Mouse (Mus musculus): ENCODE results near the gene Kcnh7. TPM values are rescaled to one million over a fixed set of nuclear protein-coding genes. Genes with fewer than 3 reads are reported as not detected.
"Not testable (repeated sequence)": the region's sequence is repeated elsewhere in the genome, so short reads cannot be mapped to it uniquely, and the experiment has no call there.

Kcnh7 gene
- polyA plus RNA-seq, 1 experiment, result not detected

GRCm38 (mm10) chr2:62714362-62714761 lies 469.7 kb downstream of the Kcnh7 start:
- not testable (repeated sequence) for H3K4me1 ChIP-seq (ENCODE audit: control insufficient read depth, insufficient read depth, insufficient read length, low read length); H3K27ac ChIP-seq (replicated peaks; ENCODE audit: low read depth, low read length); H3K4me3 ChIP-seq (ENCODE audit: insufficient read depth, low read depth, low read length)

DNA sequence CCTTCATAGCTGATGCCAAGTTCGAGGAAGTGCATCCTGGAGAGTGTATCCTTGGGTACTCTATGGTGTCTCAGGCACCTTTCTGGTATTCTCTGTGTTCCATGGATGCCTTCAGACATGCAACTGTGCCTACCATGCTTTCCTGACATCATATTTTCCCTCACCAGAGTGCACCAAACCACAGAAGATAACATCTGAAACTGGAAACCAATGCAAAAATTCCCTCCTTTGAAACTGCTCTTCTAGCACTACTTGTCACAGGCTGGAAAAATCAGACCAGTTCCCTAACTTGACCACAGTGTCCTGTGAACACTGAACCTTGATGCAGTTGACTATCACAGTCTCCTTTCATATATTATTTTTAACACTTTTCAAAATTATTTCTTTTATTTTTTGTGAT lies 474.5 kb downstream of the Kcnh7 start:
- H3K4me3 ChIP-seq (ENCODE audit: insufficient read depth, low read depth, low read length), result no peak overlapping the region
- no peak overlapping the region for H3K27ac ChIP-seq (replicated peaks; ENCODE audit: low read depth, low read length)
- H3K4me1 ChIP-seq (ENCODE audit: control insufficient read depth, insufficient read depth, insufficient read length, low read length), result no peaks in the 10 kb centered on the region

GRCm38 (mm10) chr2:62706313-62706712 lies 477.8 kb downstream of the Kcnh7 start:
- Histone ChIP-seq H3K27ac (replicated peaks; ENCODE audit: low read depth, low read length) (no peak overlapping the region), H3K4me1 (ENCODE audit: control insufficient read depth, insufficient read depth, insufficient read length, low read length) (no peaks in the 10 kb centered on the region), H3K4me3 (ENCODE audit: insufficient read depth, low read depth, low read length) (no peak overlapping the region)

- Histone ChIP-seq H3K4me3 (ENCODE audit: insufficient read depth, low read depth, low read length) (no peak overlapping the region), H3K4me1 (ENCODE audit: control insufficient read depth, insufficient read depth, insufficient read length, low read length) (no peaks in the 10 kb centered on the region), H3K27ac (replicated peaks; ENCODE audit: low read depth, low read length) (no peak overlapping the region)
Observed at GRCm38 (mm10) chr2:62685934-62686333, 498.2 kb downstream of the Kcnh7 start.

- no peak overlapping the region for H3K27ac ChIP-seq (replicated peaks; ENCODE audit: low read depth, low read length)
- H3K4me1 ChIP-seq (ENCODE audit: control insufficient read depth, insufficient read depth, insufficient read length, low read length), result no peaks in the 10 kb centered on the region
- no peak overlapping the region for H3K4me3 ChIP-seq (ENCODE audit: insufficient read depth, low read depth, low read length)
Observed at GRCm38 (mm10) chr2:62684989-62685595, 499.0 kb downstream of the Kcnh7 start.

- no peak overlapping the region for H3K27ac ChIP-seq (replicated peaks; ENCODE audit: low read depth, low read length)
- H3K4me3 ChIP-seq (ENCODE audit: insufficient read depth, low read depth, low read length), result no peak overlapping the region
- H3K4me1 ChIP-seq (ENCODE audit: control insufficient read depth, insufficient read depth, insufficient read length, low read length), result no peaks in the 10 kb centered on the region
Observed at GRCm38 (mm10) chr2:62681667-62682066, 502.4 kb downstream of the Kcnh7 start.

DNA sequence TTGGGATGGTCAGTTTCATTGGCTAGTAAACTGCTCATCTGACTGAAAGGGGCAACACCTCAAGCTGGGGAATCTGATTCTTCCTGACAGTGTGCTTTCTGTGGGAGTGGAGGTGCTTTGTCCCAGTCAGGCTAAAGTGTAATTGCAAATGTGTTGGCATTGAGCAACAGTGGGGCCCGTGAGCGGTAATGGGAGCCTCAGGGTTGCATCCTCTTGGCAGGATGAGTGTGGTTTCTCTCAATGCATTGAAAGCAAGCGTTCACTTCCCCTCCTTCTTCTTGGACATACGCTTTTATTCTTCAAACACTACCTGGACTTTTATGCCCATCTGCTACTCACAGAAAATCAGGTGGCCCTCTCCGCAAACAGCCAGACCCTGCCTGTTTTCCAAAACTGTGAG lies 511.3 kb downstream of the Kcnh7 start:
- Histone ChIP-seq H3K27ac (replicated peaks; ENCODE audit: low read depth, low read length) (no peak overlapping the region), H3K4me3 (ENCODE audit: insufficient read depth, low read depth, low read length) (no peak overlapping the region), H3K4me1 (ENCODE audit: control insufficient read depth, insufficient read depth, insufficient read length, low read length) (no peaks in the 10 kb centered on the region)

DNA sequence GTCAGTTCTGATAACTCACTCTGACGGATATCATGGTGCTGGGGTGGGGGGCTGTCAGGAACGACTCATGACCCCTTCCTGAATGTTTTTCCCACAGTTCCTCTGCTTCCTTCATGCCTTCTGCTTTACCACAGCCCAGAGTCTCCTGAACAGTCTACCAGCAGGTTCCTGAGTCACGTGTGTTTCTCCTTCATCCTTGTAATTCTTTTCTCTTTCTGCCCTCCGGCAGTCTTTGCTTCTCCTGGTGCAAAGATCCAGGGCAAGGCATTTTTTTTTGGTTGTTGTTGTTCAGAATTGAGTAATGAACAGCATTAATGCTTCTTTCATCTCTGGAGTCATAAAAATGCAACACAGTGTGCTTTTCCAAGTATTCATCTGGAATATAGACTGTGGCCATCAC lies 513.3 kb downstream of the Kcnh7 start:
- Histone ChIP-seq H3K27ac (replicated peaks; ENCODE audit: low read depth, low read length) (no peak overlapping the region), H3K4me1 (ENCODE audit: control insufficient read depth, insufficient read depth, insufficient read length, low read length) (no peaks in the 10 kb centered on the region)

DNA sequence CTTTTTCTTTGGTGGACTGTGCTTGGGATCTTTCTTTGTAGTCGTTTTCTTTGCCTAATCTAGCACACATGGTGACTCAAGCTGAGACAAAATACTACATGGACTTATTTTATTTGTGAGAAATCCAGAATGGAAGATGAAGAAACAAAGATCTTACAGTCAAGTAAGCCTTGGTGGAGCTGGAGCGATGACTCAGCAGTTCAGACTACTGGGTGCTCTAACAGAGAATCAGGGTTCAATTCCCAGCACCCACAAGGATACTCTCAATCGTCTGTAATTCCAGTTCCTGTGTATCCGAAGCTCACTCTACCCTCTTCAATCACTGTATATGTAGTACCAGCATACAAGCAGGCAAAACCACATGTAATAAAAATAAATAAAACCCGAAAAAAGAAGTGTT lies 513.8 kb downstream of the Kcnh7 start:
- no peak overlapping the region for H3K4me3 ChIP-seq (ENCODE audit: insufficient read depth, low read depth, low read length)
- H3K4me1 ChIP-seq (ENCODE audit: control insufficient read depth, insufficient read depth, insufficient read length, low read length), result no peaks in the 10 kb centered on the region
- H3K27ac ChIP-seq (replicated peaks; ENCODE audit: low read depth, low read length), result no peak overlapping the region

More for the DNA sequence above, 513.3 kb downstream of the Kcnh7 start:
- H3K4me3 ChIP-seq (ENCODE audit: insufficient read depth, low read depth, low read length), result no peak overlapping the region

- Histone ChIP-seq H3K27ac (replicated peaks; ENCODE audit: low read depth, low read length) (no peak overlapping the region), H3K4me3 (ENCODE audit: insufficient read depth, low read depth, low read length) (no peak overlapping the region), H3K4me1 (ENCODE audit: control insufficient read depth, insufficient read depth, insufficient read length, low read length) (no peaks in the 10 kb centered on the region)
Observed at GRCm38 (mm10) chr2:62669848-62670247, 514.2 kb downstream of the Kcnh7 start.

DNA sequence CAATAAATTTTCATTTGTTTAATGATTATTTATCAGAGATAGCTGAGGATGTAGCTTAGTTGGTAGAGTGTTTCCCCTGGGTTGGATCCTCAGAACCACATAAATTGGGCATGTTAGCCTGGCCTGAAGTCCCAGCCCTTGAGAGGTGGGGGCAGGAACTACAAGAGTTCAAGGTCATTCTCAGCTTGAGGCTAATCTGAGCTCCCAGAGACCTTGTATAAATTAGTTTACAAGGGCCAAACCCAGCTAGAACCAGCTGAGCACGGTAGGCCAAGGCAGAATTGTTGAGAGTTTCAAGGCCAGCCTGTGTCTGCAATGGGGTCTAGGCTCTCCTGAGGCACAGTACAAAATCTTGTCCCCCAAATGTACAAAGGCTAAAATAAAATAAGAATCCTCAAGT lies 518.6 kb downstream of the Kcnh7 start:
- H3K27ac ChIP-seq (replicated peaks; ENCODE audit: low read depth, low read length), result no peak overlapping the region

GRCm38 (mm10) chr2:62664839-62665238 lies 519.2 kb downstream of the Kcnh7 start:
- H3K27ac ChIP-seq (replicated peaks; ENCODE audit: low read depth, low read length), result no peak overlapping the region
- H3K4me1 ChIP-seq (ENCODE audit: control insufficient read depth, insufficient read depth, insufficient read length, low read length), result no peaks in the 10 kb centered on the region
- no peak overlapping the region for H3K4me3 ChIP-seq (ENCODE audit: insufficient read depth, low read depth, low read length)

More for the DNA sequence above, 518.6 kb downstream of the Kcnh7 start:
- Histone ChIP-seq H3K4me3 (ENCODE audit: insufficient read depth, low read depth, low read length) (no peak overlapping the region), H3K4me1 (ENCODE audit: control insufficient read depth, insufficient read depth, insufficient read length, low read length) (no peaks in the 10 kb centered on the region)

GRCm38 (mm10) chr2:62664135-62664670 lies 519.9 kb downstream of the Kcnh7 start, which contains the start of gene Gca:
TSS of gene Gca (plus strand) at chr2:62664285.
- Histone ChIP-seq H3K27ac (replicated peaks; ENCODE audit: low read depth, low read length) (no peak within 1 kb of the TSS), H3K4me1 (ENCODE audit: control insufficient read depth, insufficient read depth, insufficient read length, low read length) (no peaks in the 10 kb centered on the region), H3K4me3 (ENCODE audit: insufficient read depth, low read depth, low read length) (peak within 1 kb of the TSS; percentile 64)

DNA sequence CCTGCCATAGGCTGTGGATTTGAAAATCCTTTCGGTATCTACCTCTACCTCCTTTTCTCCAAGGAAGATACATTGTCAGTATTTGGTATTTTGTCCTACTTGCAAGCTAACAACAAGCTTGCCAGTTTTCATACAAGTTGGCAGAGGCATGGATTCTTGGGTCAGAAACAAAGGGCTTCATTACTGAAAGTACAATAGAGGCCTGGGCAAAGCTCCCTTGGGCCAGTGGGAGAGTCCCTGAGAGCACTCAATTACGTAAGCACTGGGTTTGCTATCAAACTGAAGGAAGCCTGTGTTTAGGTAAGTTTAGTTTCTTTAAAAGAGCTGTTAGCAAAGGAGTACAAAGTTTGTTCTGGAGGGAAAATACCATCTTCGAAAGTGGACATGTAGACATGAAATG lies 521.5 kb downstream of the Kcnh7 start:
- H3K4me3 ChIP-seq (ENCODE audit: insufficient read depth, low read depth, low read length), result no peak overlapping the region
- H3K27ac ChIP-seq (replicated peaks; ENCODE audit: low read depth, low read length), result no peak overlapping the region
- no peaks in the 10 kb centered on the region for H3K4me1 ChIP-seq (ENCODE audit: control insufficient read depth, insufficient read depth, insufficient read length, low read length)

GRCm38 (mm10) chr2:62660565-62660964 lies 523.5 kb downstream of the Kcnh7 start:
- Histone ChIP-seq H3K27ac (replicated peaks; ENCODE audit: low read depth, low read length) (no peak overlapping the region), H3K4me3 (ENCODE audit: insufficient read depth, low read depth, low read length) (no peak overlapping the region), H3K4me1 (ENCODE audit: control insufficient read depth, insufficient read depth, insufficient read length, low read length) (no peaks in the 10 kb centered on the region)

- Histone ChIP-seq H3K4me1 (ENCODE audit: control insufficient read depth, insufficient read depth, insufficient read length, low read length) (no peaks in the 10 kb centered on the region), H3K4me3 (ENCODE audit: insufficient read depth, low read depth, low read length) (no peak overlapping the region), H3K27ac (replicated peaks; ENCODE audit: low read depth, low read length) (no peak overlapping the region)
Observed at GRCm38 (mm10) chr2:62656072-62656471, 528.0 kb downstream of the Kcnh7 start.

All from brown adipose tissue, adult 24 weeks (tissue).